Mouse (Mus musculus): ENCODE results near the gene Siah2. TPM values are rescaled to one million over a fixed set of nuclear protein-coding genes. Genes with fewer than 3 reads are reported as not detected.

Siah2 gene
- polyA plus RNA-seq, 1 experiment from 2014 or later: 7.4 TPM

- H3K4me2 ChIP-seq (replicated peaks): no peak overlapping the region
- no peak overlapping the region for H3K27ac ChIP-seq
- no peak for ATAC-seq (ENCODE audit: insufficient number of reproducible peaks, insufficient read depth, low FRiP score, low TSS enrichment)
- no peaks in the 10 kb centered on the region for H3K36me3 ChIP-seq
- no peaks in the 10 kb centered on the region for H3K27me3 ChIP-seq
- no peaks in the 10 kb centered on the region for H3K9me3 ChIP-seq
- WGBS: 83% methylated on average over 7 of the region's 7 CpGs
- H3K4me1 ChIP-seq: peaks cover 11% of the 10 kb centered on the region; the same call in 1 of the 2 replicates
- H3K9ac ChIP-seq: no peak overlapping the region
- H3K4me3 ChIP-seq: no peak overlapping the region
Observed at GRCm38 (mm10) chr3:58680943-58681637, 11.1 kb downstream of the Siah2 start.

GRCm38 (mm10) chr3:58679996-58680395 is 12.2 kb downstream of the Siah2 start:
- Histone ChIP-seq H3K4me2 (replicated peaks) (no peak overlapping the region), H3K9ac (no peak overlapping the region), H3K27me3 (no peaks in the 10 kb centered on the region), H3K4me3 (no peak overlapping the region), H3K27ac (no peak overlapping the region), H3K9me3 (no peaks in the 10 kb centered on the region), H3K4me1 (peaks cover 11% of the 10 kb centered on the region; the same call in 1 of the 2 replicates), H3K36me3 (0 out of 2 replicates have a peak, but pooled peaks cover 2% of the 10 kb centered on the region)
- no peak for ATAC-seq (ENCODE audit: insufficient number of reproducible peaks, insufficient read depth, low FRiP score, low TSS enrichment)
- WGBS: 47% methylated on average over 4 of the region's 4 CpGs

- no peak for ATAC-seq (ENCODE audit: insufficient number of reproducible peaks, insufficient read depth, low FRiP score, low TSS enrichment)
- H3K27me3 ChIP-seq: no peaks in the 10 kb centered on the region
- WGBS: 59% methylated on average over 2 of the region's 2 CpGs
- 0 out of 2 replicates have a peak, but pooled peaks cover 3% of the 10 kb centered on the region for H3K36me3 ChIP-seq
- H3K4me3 ChIP-seq: no peak overlapping the region
- no peak overlapping the region for H3K4me2 ChIP-seq (replicated peaks)
- H3K9ac ChIP-seq: no peak overlapping the region
- H3K9me3 ChIP-seq: no peaks in the 10 kb centered on the region
- H3K27ac ChIP-seq: no peak overlapping the region
- H3K4me1 ChIP-seq: peaks cover 11% of the 10 kb centered on the region; the same call in 1 of the 2 replicates
Observed at GRCm38 (mm10) chr3:58678905-58679304, 13.3 kb downstream of the Siah2 start.

- Histone ChIP-seq H3K4me2 (replicated peaks) (no peak overlapping the region), H3K27me3 (no peaks in the 10 kb centered on the region), H3K27ac (no peak overlapping the region), H3K36me3 (0 out of 2 replicates have a peak, but pooled peaks cover 3% of the 10 kb centered on the region), H3K4me1 (peaks cover 11% of the 10 kb centered on the region; the same call in 1 of the 2 replicates), H3K4me3 (no peak overlapping the region), H3K9ac (no peak overlapping the region), H3K9me3 (no peaks in the 10 kb centered on the region)
- WGBS: 64% methylated on average over 8 of the region's 8 CpGs
- no peak for ATAC-seq (ENCODE audit: insufficient number of reproducible peaks, insufficient read depth, low FRiP score, low TSS enrichment)
Observed at GRCm38 (mm10) chr3:58678384-58678783, 13.8 kb downstream of the Siah2 start.

GRCm38 (mm10) chr3:58677615-58678014 is 14.6 kb downstream of the Siah2 start:
- Histone ChIP-seq H3K4me1 (peaks cover 14% of the 10 kb centered on the region; the same call in 1 of the 2 replicates), H3K4me2 (replicated peaks) (no peak overlapping the region), H3K36me3 (0 out of 2 replicates have a peak, but pooled peaks cover 3% of the 10 kb centered on the region), H3K27ac (no peak overlapping the region), H3K9ac (no peak overlapping the region), H3K9me3 (no peaks in the 10 kb centered on the region), H3K27me3 (no peaks in the 10 kb centered on the region), H3K4me3 (no peak overlapping the region)
- 39% methylated on average over 3 of the region's 3 CpGs for WGBS
- ATAC-seq (ENCODE audit: insufficient number of reproducible peaks, insufficient read depth, low FRiP score, low TSS enrichment): no peak

- H3K36me3 ChIP-seq: 0 out of 2 replicates have a peak, but pooled peaks cover 3% of the 10 kb centered on the region
- no peak overlapping the region for H3K9ac ChIP-seq
- no peak for ATAC-seq (ENCODE audit: insufficient number of reproducible peaks, insufficient read depth, low FRiP score, low TSS enrichment)
- H3K4me3 ChIP-seq: no peak overlapping the region
- WGBS: 92% methylated on average over 5 of the region's 5 CpGs
- H3K4me2 ChIP-seq (replicated peaks): no peak overlapping the region
- H3K9me3 ChIP-seq: no peaks in the 10 kb centered on the region
- no peaks in the 10 kb centered on the region for H3K27me3 ChIP-seq
- no peak overlapping the region for H3K27ac ChIP-seq
- peaks cover 11% of the 10 kb centered on the region; the same call in 1 of the 2 replicates for H3K4me1 ChIP-seq
Observed at GRCm38 (mm10) chr3:58673295-58673694, 18.9 kb downstream of the Siah2 start.

GRCm38 (mm10) chr3:58672481-58673183 is 19.6 kb downstream of the Siah2 start:
- 64% methylated on average over 4 of the region's 4 CpGs for WGBS
- H3K4me1 ChIP-seq: peaks cover 8% of the 10 kb centered on the region; the same call in 1 of the 2 replicates
- no peak overlapping the region for H3K9ac ChIP-seq
- no peaks in the 10 kb centered on the region for H3K27me3 ChIP-seq
- no peaks in the 10 kb centered on the region for H3K9me3 ChIP-seq
- H3K27ac ChIP-seq: no peak overlapping the region
- H3K36me3 ChIP-seq: 0 out of 2 replicates have a peak, but pooled peaks cover 3% of the 10 kb centered on the region
- no peak for ATAC-seq (ENCODE audit: insufficient number of reproducible peaks, insufficient read depth, low FRiP score, low TSS enrichment)
- no peak overlapping the region for H3K4me3 ChIP-seq
- H3K4me2 ChIP-seq (replicated peaks): no peak overlapping the region

- no peak for ATAC-seq (ENCODE audit: insufficient number of reproducible peaks, insufficient read depth, low FRiP score, low TSS enrichment)
- Histone ChIP-seq H3K9me3 (no peaks in the 10 kb centered on the region), H3K4me3 (no peak overlapping the region), H3K9ac (no peak overlapping the region), H3K27ac (no peak overlapping the region), H3K4me2 (replicated peaks) (no peak overlapping the region), H3K36me3 (0 out of 2 replicates have a peak, but pooled peaks cover 3% of the 10 kb centered on the region), H3K4me1 (peaks cover 8% of the 10 kb centered on the region; the same call in 1 of the 2 replicates), H3K27me3 (no peaks in the 10 kb centered on the region)
- 63% methylated on average over 6 of the region's 6 CpGs for WGBS
Observed at GRCm38 (mm10) chr3:58671616-58672250, 20.5 kb downstream of the Siah2 start.

- no peak overlapping the region for H3K4me3 ChIP-seq
- H3K9me3 ChIP-seq: no peaks in the 10 kb centered on the region
- H3K36me3 ChIP-seq: no peaks in the 10 kb centered on the region
- H3K27me3 ChIP-seq: no peaks in the 10 kb centered on the region
- 86% methylated on average over 7 of the region's 7 CpGs for WGBS
- no peak overlapping the region for H3K27ac ChIP-seq
- no peak overlapping the region for H3K4me2 ChIP-seq (replicated peaks)
- no peak for ATAC-seq (ENCODE audit: insufficient number of reproducible peaks, insufficient read depth, low FRiP score, low TSS enrichment)
- no peak overlapping the region for H3K9ac ChIP-seq
- H3K4me1 ChIP-seq: no peaks in the 10 kb centered on the region
Observed at GRCm38 (mm10) chr3:58663970-58664369, 28.2 kb downstream of the Siah2 start.

- 84% methylated on average over 4 of the region's 4 CpGs for WGBS
- no peak for ATAC-seq (ENCODE audit: insufficient number of reproducible peaks, insufficient read depth, low FRiP score, low TSS enrichment)
- no peaks in the 10 kb centered on the region for H3K4me1 ChIP-seq
- no peaks in the 10 kb centered on the region for H3K27me3 ChIP-seq
- no peaks in the 10 kb centered on the region for H3K36me3 ChIP-seq
- no peak overlapping the region for H3K4me3 ChIP-seq
- no peak overlapping the region for H3K27ac ChIP-seq
- no peak overlapping the region for H3K9ac ChIP-seq
- H3K9me3 ChIP-seq: no peaks in the 10 kb centered on the region
- no peak overlapping the region for H3K4me2 ChIP-seq (replicated peaks)
Observed at GRCm38 (mm10) chr3:58660636-58661035, 31.6 kb downstream of the Siah2 start.

GRCm38 (mm10) chr3:58657356-58657755 is 34.8 kb downstream of the Siah2 start:
- no peak overlapping the region for H3K4me2 ChIP-seq (replicated peaks)
- H3K9ac ChIP-seq: no peak overlapping the region
- WGBS: 22% methylated on average over 2 of the region's 2 CpGs
- no peaks in the 10 kb centered on the region for H3K36me3 ChIP-seq
- no peaks in the 10 kb centered on the region for H3K9me3 ChIP-seq
- no peak for ATAC-seq (ENCODE audit: insufficient number of reproducible peaks, insufficient read depth, low FRiP score, low TSS enrichment)
- no peaks in the 10 kb centered on the region for H3K4me1 ChIP-seq
- no peaks in the 10 kb centered on the region for H3K27me3 ChIP-seq
- no peak overlapping the region for H3K4me3 ChIP-seq
- H3K27ac ChIP-seq: no peak overlapping the region
